Mouse (Mus musculus): Measurements from ENCODE around the gene Tbx10.

Gene Tbx10

DNA sequence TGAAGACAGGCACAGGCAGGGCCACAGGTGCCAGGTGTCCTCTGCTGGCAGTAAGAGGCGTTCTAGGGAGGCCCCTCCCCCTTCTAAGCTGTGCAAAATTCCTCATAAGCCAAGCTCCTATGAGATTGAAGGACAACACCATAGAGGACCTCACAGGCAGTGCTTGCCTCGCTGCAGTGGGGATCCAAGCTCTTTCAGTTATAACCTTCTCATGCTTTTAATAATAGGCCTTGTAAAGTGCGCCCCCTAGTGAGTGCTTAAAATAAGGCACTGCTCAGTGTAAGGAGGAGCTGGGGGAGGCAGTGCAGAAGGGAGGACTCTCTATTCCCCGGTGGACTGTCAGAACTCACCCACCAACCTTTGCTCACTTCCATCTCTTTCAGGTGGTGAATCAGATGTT is 12.2 kb upstream of the Tbx10 start:
- DNase-seq = peak; percentile 91

DNA sequence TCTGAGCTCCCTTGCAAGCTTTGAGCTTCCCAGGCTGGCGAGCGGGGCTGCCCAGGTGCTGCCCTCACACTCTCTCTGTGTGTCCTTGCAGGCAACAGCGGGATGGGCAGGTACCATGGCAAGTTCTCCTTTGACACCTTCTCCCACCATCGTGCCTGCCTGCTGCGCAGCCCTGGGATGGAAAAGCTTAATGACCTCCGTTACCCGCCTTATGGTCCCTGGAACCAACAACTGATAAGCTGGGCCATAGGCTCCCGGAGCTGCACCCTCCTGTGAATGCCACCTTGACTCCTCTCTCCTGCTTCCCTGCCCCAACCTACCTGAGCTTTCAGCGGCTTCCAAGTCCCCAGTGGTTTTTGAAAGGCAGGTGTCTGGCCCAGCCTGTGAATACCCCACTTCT is 11.6 kb upstream of the Tbx10 start:
- DNase-seq = no peak

DNA sequence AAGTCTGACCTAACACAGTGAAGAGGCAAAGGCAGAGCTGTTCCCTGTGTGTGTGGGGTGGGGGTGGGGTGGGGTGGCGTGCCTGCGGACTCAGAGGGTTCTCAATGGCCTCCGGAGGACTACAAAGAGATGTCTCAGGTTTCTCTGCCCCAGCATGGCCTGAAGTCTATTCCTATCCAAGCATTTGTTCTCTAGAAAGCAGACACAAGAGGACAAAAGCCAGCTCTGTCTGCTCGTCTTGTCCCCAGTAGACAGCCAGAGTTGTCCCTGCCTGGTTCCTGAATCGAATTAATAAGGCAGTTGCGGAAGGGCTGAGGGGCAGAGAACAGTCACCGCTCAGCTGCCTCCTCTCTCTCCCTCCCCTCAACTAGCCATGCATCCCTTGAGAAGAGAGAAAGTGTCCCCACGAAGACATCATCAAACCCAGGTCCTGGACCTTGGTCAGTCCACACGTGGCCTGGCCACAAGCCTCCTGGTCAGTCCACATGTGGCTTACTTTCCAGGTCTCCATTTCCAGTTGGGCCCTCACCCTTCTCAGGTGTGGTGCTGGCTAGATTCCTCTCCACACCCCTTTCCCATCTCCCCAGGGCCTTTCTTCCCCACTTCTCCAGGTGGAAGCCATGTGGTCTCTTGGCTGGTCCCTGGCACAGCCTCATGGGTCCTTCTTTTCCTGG is 8.9 kb upstream of the Tbx10 start:
- DNase-seq = no peak

DNA sequence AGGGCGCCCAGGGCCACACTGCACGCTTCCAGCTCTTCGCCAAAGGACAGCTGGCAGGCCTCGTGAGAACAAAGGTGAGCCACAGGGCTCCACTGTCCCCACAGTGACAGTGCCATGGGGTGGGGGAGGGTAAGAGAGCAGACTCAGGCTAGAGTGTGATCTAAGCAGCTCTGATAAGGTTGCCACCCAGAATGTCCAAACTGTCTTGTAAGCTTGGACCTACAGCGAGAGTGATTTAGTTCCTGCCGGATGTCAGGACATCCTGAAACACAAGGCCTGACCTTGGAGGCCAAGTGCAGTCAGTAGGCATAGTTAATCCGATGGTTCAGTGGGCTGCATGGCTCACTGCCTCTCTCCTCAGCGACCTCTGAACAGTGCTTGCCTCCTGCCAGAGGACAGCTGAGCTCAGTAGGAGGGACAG is 7.3 kb upstream of the Tbx10 start:
- no peak for DNase-seq

DNA sequence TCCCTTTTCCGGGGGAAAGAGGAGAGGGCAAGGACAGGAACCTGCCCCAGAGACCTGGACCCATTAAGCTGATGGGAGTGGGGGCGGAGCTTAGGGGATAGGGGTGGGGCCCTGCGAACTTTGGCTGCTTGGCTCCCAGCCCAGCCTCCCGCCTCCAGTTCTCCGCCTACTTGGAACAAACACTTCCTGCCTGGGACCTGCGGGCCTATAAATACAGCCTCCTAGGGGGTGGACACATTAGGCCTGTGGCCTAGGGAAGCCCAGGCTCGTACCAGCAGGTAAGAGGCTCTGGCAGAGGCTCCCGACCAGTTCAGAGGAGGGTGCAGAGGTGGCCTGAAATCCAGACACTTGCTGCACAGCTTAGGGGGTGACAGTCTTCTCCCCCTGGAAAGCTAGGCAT is 6.2 kb upstream of the Tbx10 start, which contains the start of gene Acy3:
Acy3 (plus strand) TSS at position 237 of the 400 bp plus-strand sequence.
- no peak for DNase-seq

DNA sequence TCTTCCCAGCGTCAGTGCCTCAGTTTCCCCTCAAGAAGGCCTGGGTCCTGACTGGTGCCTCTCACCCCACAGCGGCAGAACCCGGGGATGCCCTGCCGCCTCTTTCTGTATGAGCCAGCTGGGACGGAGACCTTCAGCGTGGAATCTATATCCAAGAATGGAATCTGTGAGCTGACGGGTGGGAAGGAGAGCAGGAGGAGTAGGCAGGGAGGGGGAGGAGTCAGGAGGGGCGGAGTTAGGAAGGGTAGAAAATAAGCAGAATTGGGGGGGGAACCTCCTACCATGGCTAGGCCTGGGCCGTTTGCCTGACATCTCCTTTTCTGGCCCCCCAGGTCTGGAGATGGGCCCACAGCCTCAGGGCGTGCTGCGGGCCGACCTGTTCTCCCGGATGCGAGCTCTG is 4.5 kb upstream of the Tbx10 start:
- no peak for DNase-seq

DNA sequence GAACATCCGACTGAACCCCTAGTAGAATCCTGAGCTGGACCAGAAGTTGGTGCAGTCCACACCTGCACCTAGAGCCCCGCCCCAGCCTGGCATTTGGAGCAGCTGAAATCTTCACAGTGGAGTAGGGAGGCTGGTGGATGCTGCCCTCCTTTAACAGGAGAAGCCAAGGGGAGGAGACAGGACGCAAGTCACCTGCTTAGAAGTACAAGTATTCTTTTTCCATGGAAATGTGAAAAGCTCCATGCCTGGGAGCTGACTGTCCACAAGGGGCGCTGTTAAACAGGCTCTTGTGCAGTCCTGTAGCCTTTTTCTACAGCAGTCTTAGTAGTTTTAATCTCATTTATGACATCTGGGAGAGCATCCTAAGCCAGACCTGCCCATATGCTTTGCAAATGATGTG is 3.8 kb upstream of the Tbx10 start:
- no peak for DNase-seq

DNA sequence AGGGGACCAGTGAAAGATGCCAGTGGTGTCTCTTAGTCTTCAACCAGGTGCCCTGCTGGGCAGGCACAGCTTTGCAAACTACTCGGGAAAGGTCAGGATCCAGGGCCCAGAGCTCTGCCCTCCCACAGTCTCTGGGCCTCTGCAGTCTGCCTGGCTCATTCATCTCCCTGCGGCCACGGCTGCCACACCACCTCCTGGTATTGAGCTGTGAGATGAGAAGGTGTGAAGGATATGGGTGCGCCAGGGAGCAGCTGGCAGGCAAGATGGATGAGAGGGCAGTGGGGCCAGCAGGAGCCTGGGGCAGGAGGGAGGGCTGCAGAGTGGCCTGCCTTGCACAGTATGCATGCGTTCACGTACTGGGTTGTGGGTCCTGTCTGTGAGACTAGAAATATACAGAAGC is 1.7 kb upstream of the Tbx10 start:
- DNase-seq = no peak

DNA sequence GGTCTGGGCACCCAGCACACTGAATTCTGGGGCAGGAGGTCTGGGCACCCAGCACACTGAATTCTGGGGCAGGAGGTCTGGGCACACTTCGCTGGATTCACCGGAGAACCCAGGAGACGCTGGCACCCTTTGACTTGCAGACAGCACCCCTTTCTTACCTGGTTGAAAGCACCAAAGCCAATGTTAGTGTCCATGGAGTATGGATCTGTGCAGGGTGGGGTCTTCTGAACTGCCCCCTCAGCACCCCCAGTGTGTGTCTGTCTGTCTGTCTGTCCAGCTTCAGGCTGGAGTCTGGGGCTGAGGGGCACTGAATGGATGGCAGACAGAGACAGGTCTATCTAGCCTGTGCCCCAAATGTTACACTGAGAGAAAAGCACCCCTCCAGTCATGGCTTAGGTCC is 990 bp upstream of the Tbx10 start:
- DNase-seq = no peak

DNA sequence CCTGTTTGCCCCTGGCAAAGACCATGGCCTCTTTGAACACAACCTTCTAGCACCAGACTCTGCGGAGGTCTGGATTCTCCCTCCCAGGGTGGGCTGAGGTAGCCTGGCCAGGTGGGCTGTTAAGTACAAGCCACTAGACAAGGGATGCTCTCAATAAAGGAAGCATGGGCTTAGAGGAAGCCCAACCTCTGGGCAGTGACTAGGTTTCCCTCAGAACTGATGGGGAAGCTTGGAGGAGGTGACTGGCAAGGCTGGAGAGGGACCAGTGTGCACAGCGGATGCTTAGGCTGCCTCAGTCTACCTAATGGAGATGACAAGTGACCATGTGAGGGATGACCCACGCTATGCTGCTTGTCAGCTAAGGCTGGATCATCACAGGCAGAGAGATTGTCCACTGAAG is 586 bp upstream of the Tbx10 start:
- DNase-seq = no peak

DNA sequence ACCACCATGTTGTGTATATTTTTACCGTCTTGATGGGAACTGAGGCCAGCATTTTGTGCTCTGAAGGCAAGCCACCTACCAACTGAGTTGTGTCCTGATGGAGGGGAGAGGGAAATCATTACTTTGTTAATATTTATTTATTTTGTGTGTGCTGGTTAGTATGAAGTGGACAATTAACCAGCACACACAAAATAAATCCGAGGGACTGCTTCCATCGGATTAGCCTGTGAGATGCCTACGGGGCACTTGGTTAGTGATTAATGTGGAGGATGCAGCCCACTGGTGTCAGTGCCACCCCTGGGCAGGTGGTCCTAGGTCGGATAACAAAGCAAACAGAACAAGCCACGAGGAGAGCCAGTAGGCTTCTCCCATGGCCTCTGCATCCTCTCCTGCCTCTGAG is 2.4 kb downstream of the Tbx10 start:
- DNase-seq = no peak

DNA sequence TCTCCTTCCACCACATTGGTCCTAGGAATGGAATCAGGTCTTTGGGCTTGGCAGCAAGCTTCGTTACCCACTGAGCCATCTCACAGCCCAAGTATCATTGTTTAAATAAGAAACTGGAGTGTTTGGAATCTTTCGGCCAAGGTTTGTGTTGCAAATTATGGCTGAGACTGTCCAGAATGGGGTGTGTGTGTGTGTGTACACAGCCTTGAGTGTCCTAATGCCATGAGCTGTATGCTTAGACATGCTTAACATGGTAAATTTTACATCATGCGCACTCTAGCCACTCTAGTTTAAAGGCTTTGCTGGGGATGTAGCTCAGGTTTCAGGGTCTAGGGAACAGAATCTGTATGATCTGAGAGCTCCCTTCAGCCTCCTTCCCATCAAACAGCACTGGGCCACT is 3.0 kb downstream of the Tbx10 start:
- no peak for DNase-seq

DNA sequence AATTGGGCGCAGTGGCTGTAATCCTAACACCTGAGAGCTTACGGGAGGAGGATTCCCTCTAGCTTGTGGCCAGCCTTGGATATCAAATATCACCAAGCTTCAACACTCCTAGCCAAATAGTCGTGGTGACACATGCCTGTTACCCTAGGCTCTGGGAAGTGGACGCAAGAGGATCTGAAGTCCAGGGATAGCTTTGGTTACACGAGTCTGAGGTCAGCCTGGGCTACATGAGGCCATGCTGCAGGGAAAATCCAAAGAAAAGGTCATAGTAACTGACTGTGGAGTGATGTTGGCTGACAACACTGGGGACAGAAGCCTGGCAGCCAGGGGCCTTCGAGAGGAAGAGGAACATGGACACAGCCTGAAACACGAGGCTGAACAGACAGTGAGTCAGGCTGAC is 3.6 kb downstream of the Tbx10 start:
- no peak for DNase-seq

DNA sequence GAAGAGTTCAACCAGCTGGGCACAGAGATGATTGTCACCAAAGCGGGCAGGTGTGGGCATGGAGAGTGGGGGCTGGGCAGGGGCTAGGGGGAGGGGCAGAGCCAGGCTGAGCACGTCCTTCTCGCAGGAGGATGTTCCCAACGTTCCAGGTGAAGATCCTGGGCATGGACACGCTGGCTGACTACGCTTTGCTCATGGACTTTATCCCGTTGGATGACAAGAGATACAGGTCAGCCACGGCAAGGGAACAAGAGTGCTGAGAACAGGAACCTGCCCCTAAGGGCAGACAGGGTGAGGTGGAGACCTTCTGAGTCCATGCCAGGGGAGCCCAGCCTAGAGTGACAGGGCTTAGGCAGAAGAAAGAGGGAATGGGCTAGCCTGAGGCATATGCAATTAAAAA is 4.2 kb downstream of the Tbx10 start:
- no peak for DNase-seq

DNA sequence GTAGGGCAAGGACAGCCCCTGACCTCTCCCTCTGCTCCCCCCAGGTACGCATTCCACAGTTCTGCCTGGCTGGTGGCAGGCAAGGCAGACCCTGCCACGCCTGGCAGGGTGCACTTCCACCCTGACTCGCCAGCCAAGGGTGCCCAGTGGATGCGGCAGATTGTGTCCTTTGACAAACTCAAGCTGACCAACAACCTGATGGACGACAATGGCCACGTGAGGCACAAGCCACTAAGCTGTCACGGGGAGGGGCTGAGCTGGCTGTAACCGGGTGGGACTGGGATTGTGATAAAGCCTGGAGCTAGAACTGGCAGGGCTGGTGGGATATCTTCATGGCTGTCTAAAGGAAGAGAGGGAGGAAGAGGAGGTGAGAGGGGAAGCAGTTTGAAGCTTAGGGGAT is 4.7 kb downstream of the Tbx10 start:
- DNase-seq = no peak

DNA sequence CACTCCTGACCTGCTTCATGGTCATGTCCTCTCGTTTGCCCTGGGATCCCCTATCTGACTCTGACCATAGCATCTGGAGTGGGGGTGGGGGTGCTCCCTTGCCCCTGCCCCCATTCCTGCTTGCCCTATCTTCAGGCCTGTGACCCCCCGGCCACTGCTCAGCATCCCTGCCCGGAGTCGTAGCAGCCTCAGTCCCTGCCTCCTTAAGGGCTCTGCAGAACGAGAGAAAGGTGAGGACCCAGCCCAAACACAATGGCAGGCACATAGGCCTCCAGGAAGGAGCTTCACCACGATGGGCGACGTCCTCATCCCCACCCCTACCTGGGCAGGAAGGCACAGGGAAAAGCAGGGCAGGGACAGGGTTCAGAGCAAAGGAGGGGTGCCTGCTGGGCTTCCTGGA is 5.8 kb downstream of the Tbx10 start:
- DNase-seq = peak; percentile 35

DNA sequence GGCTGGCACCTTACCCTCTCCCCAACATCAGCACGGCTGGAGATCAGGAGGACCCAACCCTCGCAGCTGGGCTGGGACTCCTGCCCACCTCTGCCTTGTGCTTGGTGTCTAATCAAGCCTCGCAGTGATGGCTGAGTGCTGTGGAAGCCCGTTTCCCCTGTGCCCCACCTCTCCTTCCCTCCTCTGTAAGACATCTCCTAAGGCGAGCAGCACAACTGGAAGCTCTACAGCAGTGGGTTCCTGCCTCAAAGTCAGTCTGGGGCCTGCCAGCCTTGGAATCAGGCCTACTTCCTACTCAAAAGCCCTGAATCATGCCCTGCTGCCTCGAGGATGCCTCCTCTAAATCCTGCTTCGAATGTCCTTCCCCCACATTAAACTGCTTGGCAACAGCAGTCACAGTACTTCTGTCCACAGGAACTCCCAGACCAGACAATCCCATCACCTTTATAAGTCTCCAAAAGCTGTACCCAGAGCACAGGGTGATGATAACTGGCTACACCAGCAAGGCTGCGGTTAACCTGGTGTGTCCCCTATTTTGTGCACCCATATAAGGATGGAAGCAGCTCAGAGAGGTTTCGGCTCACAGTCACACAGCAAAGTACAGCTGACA is 6.7 kb downstream of the Tbx10 start:
- peak; percentile 54 for DNase-seq

DNA sequence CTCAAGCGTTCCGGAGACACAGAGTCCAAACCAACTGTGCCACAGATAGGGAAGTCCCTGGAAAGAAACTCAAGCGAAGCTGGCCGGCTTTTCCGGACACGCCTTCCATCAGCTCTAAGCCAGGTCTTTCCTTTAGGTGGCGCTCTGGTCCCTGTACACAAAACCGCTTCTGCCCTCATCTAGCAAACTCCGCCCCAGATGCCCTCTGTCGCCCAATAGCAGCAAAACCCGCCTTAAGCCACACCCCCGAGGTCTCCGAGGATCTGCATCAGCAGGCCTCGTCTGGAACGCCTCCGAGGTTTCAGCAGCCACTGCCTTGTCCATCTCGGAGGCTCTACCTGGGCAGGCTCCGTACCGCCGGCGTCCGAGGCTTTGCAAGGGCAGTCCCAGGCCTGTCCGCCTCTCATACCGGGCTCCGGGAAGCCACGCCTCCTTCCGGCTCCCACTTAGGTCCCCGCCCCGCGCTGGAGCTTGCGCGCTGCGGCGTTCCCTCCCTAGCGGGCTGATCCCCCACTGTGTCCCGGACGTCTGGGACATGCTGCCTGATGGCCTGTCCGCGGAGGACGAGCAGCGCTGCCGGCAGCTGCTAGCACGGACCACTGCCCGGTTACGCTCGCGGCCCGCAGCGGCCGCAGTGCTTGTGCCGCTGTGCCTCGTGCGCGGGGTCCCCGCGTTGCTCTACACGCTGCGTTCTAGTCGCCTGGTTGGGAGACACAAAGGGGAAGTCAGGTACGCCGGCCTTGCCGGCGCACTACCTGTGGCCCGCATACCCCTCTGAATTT is 7.8 kb downstream of the Tbx10 start, which contains the start of the genes Nudt8 and Gm49405:
Nudt8 (plus strand) TSS at position 462 of the 782 bp plus-strand sequence.
Gm49405 (plus strand) TSS at position 508 of the 782 bp plus-strand sequence.
- peak; percentile 99 for DNase-seq

DNA sequence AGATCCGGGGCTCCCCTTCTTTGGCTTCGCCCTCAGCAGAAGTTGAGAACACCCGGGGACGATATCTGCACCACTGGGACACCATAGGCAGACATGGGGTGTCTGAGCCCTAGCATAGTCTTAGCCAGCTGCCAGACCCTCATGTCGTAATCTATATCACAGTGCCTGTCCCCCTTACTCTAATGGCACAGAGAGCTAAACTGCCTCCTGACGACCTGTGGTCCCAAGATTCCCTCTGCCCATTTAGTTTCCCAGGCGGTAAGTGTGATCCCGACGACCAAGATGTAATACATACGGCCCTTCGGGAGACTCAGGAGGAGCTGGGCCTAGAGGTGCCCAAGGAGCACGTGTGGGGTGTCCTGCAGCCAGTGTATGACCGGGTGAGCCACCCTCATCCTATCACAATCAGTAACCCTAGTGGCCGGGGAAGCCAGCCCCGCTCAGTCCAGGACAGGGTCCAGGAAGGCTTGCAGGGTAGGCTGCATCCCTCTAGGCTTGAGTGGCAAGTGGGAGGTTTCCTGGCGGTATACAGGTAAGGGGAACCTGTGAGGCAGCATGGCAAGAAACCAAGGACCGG is 8.5 kb downstream of the Tbx10 start:
- DNase-seq = peak; percentile 56

DNA sequence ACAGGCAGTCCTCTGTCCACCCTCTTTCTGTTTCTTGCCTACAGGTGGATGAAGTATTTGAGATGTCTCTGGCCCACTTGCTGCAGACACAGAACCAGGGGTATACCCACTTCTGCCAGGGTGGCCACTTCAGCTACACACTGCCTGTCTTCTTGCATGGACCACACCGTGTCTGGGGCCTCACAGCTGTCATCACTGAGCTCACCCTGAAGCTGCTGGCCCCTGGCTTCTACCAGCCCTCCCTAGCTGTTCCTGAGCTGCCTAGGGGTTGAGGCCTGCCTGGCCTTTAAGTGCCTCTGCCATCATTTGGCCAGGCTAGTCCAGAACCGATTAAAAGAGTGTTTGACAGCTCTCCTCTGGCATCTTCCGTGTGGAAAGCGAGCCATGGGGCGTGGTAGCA is 9.2 kb downstream of the Tbx10 start:
- DNase-seq = no peak

DNA sequence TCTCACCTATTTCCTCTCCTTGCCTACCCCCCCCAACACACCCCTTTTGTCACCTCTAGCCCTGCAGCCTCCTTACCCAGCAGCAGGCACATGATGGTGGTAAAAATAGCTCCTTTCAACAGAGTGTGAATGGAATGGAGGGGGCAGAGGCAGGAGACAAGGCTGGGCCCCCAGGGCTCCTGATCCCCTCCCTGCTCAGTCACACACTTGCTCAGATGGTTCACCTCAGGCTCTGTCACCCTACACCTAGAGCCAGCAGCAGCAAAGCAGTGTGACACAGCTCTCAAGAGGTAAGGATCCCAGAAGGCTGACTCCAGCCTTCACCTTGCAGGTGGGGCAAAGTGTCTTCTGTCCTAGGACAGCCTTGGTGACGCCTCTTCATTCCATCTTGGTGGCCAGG is 10.6 kb downstream of the Tbx10 start, which contains the start of gene Doc2g:
Doc2g (plus strand) TSS at position 202 of the 400 bp plus-strand sequence.
- DNase-seq = no peak

DNA sequence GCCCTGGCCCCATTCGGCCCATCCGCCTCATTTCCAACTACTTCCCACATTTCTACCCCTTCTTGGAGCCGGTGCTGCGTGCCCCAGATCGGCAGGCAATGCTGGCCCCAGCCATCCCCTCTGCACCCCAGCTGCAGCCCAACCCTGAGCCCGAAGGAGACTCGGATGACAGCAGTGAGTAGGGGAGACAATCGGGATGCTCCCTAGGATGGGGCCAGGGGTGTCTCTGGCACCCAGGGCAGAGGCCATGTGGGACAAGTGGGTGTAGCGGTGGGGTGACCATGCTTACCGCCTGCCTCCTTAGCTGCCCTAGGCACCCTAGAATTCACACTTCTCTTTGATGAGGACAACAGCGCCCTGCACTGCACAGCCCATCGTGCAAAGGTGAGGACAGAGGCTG is 11.1 kb downstream of the Tbx10 start:
- DNase-seq = no peak

DNA sequence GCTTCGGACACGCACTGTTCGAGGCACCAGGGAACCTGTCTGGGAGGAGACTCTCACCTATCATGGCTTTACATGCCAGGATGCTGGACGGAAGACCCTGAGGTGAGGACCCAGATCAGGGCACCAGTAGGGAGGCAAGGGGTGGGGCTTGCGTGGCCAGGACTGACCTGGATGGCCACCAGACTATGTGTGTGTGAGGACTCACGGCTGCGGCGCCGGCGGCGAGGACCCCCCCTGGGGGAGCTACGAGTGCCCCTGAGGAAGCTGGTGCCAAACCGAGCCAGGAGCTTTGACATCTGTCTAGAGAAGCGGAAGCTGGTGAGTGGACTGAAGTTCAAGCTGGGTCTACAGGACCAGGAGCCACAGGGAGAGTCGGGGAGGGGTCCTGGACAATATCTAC is 11.8 kb downstream of the Tbx10 start:
- DNase-seq = peak; percentile 36

DNA sequence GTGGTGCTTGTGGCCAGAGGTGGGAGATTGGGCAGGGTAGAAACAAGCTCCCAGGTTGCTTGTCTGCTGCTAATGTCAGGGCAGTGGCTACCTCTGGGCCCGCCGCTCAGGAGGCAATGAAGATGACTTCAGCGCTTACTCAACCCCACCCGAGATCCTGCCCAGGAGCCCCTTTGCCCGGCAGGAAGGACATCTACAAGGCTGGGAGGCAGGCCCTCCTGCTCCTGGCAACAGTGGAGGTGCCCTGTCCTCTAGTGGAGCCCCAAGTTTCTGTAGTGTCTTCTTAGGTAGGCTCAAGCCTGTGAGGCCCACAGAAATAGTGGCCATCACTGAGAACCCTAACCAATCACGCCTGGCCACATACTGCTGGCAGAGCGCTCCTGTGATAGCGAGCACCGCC is 12.5 kb downstream of the Tbx10 start:
- DNase-seq = no peak

Data from cerebellum, adult 9-10 months (tissue).